Mouse (Mus musculus): Measurements from ENCODE around the gene Slc23a4.

GRCm38 (mm10) chr6:34951518-34951917 is 36.7 kb downstream of the Slc23a4 start:
- TF ChIP-seq CTCF (IDR thresholded peaks at IDR 0.05; ENCODE audit: low read depth, low read length) (no peak), POLR2A (IDR thresholded peaks at IDR 0.05; ENCODE audit: insufficient read depth, low read length) (no peak)
